Mouse (Mus musculus) heart, embryonic 10.5 days (tissue): Measurements from ENCODE around the gene Ranbp17. TPM values are rescaled to one million over a fixed set of nuclear protein-coding genes. Genes with fewer than 3 reads are reported as not detected.

ENCODE experiments used
- DNase-seq: peaks from one replicate; pipeline ENCODE4 v3.0.0-alpha.2; 2017; ENCODE audit warnings: low spot score
- H3K27ac ChIP-seq: fragments of 300-500 bp; sonication (generic); 2 replicates; pipeline ENCODE4 v1.5.1; 2016; ENCODE audit warnings: mild to moderate bottlenecking
- H3K27me3 ChIP-seq: fragments of 300-500 bp; sonication (generic); 2 replicates; pipeline ENCODE4 v1.6.1; 2016; ENCODE audit warnings: mild to moderate bottlenecking; ENCODE audit not compliant: poor library complexity, insufficient read depth, severe bottlenecking
- H3K36me3 ChIP-seq: fragments of 300-500 bp; sonication (generic); 2 replicates; pipeline ENCODE4 v1.6.1; 2016; ENCODE audit warnings: mild to moderate bottlenecking, moderate library complexity
- H3K4me1 ChIP-seq: fragments of 300-500 bp; sonication (generic); 2 replicates; pipeline ENCODE4 v1.6.1; 2016; ENCODE audit warnings: mild to moderate bottlenecking
- H3K4me3 ChIP-seq: fragments of 300-500 bp; sonication (generic); 2 replicates; pipeline ENCODE4 v1.5.1; 2016; ENCODE audit warnings: mild to moderate bottlenecking, moderate library complexity
- H3K9me3 ChIP-seq: fragments of 300-500 bp; sonication (generic); 2 replicates; pipeline ENCODE4 v1.6.1; 2016; ENCODE audit warnings: mild to moderate bottlenecking, moderate library complexity
- WGBS: fragments of 180-500 bp; shearing (Covaris S2); methylation state at CpG from one replicate; pipeline ENCODE4 v1.1.7; 2016; 5-methylcytosine and 5-hydroxymethylcytosine counted together
- polyA plus RNA-seq: library from polyadenylated mRNA; unstranded; fragments of >200 nt; fragmentation: Nextera tagmentation; extraction: Ambion mirVana; gene quantifications from 2 replicates; pipeline ENCODE4 v1.2.1, GENCODE M21; 2016

Gene Ranbp17
- polyA plus RNA-seq, 1 experiment from 2014 or later, result 7.9 TPM

DNA sequence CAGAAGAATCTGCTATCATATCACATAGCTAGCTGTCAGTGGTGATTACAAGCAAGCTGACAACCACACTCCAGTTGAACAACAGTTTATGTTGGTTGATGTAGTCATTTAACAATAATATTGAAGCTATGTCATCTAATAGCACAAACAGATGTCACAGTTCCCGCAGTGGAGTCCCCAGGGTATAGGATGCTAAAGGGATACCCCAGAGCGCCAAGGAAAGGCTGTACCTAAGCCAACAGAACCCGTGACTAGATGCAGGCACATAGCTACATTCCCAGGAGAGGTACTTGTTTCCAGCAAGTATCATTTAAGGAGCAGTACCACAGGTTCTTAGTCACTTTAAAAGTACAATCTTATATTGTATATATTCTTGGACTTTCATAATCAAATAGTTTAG, 119.5 kb downstream of the Ranbp17 start:
- 81% methylated on average over 3 of the region's 3 CpGs for WGBS
- Histone ChIP-seq H3K27ac (no peak overlapping the region), H3K4me3 (no peak overlapping the region), H3K9me3 (no peaks in the 10 kb centered on the region), H3K27me3 (no peaks in the 10 kb centered on the region), H3K36me3 (no peaks in the 10 kb centered on the region), H3K4me1 (no peaks in the 10 kb centered on the region)
- DNase-seq, result no peak

DNA sequence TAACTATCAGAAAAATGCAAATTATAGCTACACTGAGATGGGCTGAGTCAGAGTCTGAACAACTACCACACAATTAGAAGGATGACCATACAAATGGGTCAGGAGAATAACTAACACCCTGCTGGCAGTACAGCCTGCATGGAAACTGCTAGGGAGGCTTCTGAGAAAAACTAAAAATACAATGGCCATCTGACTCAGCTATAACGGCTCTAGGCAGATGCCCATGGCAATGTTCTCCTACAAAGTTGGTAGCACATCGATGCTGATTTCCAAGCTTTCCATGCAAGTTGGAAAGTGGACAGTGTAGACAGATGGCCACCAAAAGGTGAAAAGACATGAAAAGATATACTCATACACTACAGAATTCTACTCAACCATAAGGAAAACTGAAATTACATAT, 124.9 kb downstream of the Ranbp17 start:
- 92% methylated on average over 2 of the region's 2 CpGs for WGBS
- no peaks in the 10 kb centered on the region for H3K36me3 ChIP-seq
- no peaks in the 10 kb centered on the region for H3K27me3 ChIP-seq
- H3K9me3 ChIP-seq, result no peaks in the 10 kb centered on the region
- no peak for DNase-seq
- no peak overlapping the region for H3K27ac ChIP-seq
- H3K4me1 ChIP-seq, result no peaks in the 10 kb centered on the region
- H3K4me3 ChIP-seq, result no peak overlapping the region

DNA sequence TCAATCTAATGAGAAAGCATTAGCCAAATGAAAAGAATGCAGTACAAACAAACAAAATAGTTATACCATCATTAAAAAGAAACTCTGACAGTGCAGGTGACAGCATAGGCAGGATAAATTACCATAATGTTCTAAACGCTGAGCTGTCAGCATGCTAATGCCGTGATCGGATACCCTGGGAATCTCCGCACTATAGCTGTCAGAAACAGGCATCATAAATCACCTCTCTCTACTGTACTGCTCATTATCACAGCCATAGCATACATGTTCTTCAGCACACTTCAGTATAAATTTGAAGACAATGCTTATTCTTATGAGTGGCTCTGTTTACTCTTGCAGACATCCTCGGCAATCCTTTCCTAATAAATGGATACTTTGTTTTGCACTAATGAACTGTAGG, 151.7 kb downstream of the Ranbp17 start:
- H3K4me3 ChIP-seq, result no peak overlapping the region
- 86% methylated on average over 5 of the region's 5 CpGs for WGBS
- H3K27ac ChIP-seq, result no peak overlapping the region
- no peaks in the 10 kb centered on the region for H3K9me3 ChIP-seq
- no peaks in the 10 kb centered on the region for H3K4me1 ChIP-seq
- no peaks in the 10 kb centered on the region for H3K36me3 ChIP-seq
- H3K27me3 ChIP-seq, result no peaks in the 10 kb centered on the region
- no peak for DNase-seq

DNA sequence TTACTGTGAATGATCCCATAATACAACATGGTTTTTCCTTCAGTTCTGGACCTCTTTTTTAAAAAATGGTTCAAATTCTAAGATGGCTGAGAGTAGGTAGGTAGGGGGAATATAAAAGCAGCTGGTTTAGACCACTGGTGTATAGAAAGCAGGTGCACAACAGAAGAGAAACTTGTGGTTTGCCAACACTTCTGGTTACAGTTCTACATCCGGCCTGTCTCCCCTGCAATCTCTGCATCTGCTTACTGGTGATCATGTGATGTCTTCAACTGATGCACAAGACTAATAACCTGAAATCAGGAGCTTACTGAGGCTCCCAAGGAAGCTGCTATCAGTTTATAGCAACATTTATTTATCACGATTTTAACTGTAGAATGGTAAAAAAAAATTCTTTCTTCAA, 164.3 kb downstream of the Ranbp17 start:
- Histone ChIP-seq H3K36me3 (no peaks in the 10 kb centered on the region), H3K27me3 (no peaks in the 10 kb centered on the region), H3K4me3 (no peak overlapping the region), H3K9me3 (no peaks in the 10 kb centered on the region), H3K4me1 (no peaks in the 10 kb centered on the region), H3K27ac (no peak overlapping the region)
- no peak for DNase-seq
- 84% methylated on average over 2 of the region's 2 CpGs for WGBS

DNA sequence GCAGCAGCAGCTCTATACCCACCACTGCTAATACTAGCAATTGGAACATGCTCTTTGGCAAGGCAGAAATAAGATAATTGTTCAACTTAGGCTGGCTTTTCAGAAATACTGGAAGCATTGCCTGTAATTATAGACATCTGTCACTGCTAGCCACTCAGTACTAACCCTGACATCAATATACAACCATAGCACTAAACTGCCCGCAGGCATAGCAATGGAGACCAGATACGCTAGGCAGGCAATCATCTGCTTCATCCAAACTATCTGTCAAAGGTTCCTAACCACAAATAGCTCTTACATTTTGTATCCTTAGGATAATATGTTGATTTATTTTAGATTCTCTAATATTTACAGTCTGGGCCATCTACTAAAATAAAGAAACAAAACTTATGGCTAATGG, 171.5 kb downstream of the Ranbp17 start:
- Histone ChIP-seq H3K27me3 (no peaks in the 10 kb centered on the region), H3K9me3 (no peaks in the 10 kb centered on the region), H3K27ac (no peak overlapping the region), H3K36me3 (no peaks in the 10 kb centered on the region), H3K4me3 (no peak overlapping the region), H3K4me1 (no peaks in the 10 kb centered on the region)
- 88% methylated on average over 2 of the region's 2 CpGs for WGBS
- DNase-seq, result no peak

DNA sequence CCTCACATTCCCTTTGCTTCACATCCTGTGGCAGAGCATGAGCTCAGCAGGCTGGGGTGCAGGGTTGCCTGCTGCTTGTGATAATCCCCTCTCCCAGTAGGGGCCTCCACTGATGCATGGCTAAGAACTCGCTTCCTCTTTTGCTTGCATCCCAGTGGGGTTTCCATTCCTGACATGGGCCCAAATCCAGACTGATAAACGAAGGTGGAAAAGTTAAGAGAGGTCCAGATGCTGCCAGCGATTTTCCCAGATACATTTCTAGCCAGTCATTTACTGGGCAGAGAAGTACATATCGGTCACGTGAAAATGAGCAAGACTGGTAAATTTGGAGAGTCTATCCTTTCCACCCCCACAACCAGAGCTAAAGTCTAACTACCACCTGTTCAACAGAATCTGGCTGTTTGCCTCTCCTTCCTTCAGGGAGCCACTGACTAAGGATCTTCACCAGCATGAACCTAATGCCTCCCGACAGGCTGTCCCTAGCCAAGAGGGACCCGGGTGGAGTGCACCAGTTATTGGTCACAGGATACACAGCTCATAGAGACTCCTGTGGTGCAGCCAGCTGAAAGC, 176.9 kb downstream of the Ranbp17 start:
- Histone ChIP-seq H3K27ac (no peak overlapping the region), H3K36me3 (no peaks in the 10 kb centered on the region), H3K9me3 (no peaks in the 10 kb centered on the region), H3K4me3 (no peak overlapping the region), H3K4me1 (no peaks in the 10 kb centered on the region; the same call in 1 of the 2 replicates), H3K27me3 (no peaks in the 10 kb centered on the region)
- 43% methylated on average over 7 of the region's 7 CpGs for WGBS
- DNase-seq, result no peak

DNA sequence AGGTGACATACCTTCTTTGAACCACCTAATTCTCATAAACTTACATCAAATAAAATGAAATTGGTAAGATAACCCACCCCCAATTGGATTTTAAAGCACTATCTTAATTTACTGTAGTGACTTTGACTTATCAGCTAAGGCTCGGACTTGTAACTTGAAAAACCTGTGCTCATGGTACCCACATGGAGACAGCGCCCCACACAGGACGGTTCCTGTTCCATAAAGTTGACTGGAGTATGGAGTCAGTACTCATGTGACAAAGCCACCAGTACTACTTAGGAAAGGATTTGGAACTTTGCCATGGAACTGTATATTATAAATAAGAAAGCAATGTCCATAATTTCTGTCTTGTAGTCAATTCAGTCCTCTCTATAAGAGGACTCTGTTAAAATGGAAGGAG, 177.9 kb downstream of the Ranbp17 start:
- WGBS, result 85% methylated on average over 3 of the region's 3 CpGs
- Histone ChIP-seq H3K4me3 (no peak overlapping the region), H3K4me1 (no peaks in the 10 kb centered on the region; the same call in 1 of the 2 replicates), H3K9me3 (no peaks in the 10 kb centered on the region), H3K27me3 (no peaks in the 10 kb centered on the region), H3K36me3 (no peaks in the 10 kb centered on the region), H3K27ac (no peak overlapping the region)
- no peak for DNase-seq

DNA sequence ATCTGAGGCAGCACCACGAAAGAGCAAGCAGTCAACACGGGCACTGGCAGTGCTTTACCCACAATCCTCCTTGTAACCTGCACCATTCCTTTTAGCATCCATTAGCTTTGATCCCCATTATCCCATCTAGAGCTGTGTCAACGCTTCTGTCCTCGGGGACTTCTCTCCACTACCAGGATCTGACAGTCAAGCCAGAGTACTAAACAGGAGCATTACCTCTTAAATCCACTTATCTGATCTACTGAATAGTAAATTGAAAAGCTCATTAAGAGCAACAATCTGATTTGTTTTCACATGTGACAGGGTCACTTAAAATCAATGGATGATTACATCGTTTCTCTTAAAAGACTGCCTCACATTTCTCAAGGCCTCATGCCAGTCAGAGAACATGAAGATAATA, 181.4 kb downstream of the Ranbp17 start:
- H3K4me1 ChIP-seq, result peaks cover 4% of the 10 kb centered on the region; the same call in 1 of the 2 replicates
- H3K27me3 ChIP-seq, result no peaks in the 10 kb centered on the region
- H3K36me3 ChIP-seq, result no peaks in the 10 kb centered on the region
- H3K9me3 ChIP-seq, result no peaks in the 10 kb centered on the region
- 42% methylated on average over 5 of the region's 5 CpGs for WGBS
- no peak overlapping the region for H3K4me3 ChIP-seq
- DNase-seq, result no peak
- H3K27ac ChIP-seq, result no peak overlapping the region

DNA sequence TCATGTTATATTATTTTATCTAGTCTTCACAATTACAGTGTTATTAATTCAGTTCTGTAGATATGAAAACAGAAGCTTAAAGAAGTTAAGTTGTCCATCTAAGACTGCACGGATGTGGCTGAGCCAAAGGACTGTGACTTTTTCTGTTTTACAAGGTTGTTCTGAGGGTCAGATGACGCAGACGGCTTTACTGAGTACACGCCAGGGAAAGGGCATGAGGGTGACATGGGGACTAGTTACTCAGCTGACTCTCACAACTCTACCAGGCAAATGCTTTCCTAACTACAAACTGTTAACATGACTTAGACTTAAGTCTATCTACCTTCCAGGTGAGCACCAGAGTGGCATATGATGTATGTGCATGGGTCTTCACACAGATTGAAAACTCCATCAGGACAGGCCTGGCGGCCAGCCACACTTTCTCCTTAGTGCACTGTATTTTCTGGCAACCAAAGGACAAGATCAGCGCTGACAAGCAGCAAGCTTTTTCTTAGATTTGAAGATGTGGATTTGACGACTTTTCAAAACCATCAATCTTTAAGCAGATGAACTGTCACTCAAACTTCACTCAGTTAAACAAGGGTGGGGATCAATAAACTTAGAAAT, 194.4 kb downstream of the Ranbp17 start:
- Histone ChIP-seq H3K9me3 (no peaks in the 10 kb centered on the region), H3K27ac (no peak overlapping the region), H3K36me3 (no peaks in the 10 kb centered on the region), H3K27me3 (no peaks in the 10 kb centered on the region), H3K4me1 (no peaks in the 10 kb centered on the region), H3K4me3 (no peak overlapping the region)
- DNase-seq, result no peak
- WGBS, result 84% methylated on average over 7 of the region's 7 CpGs

DNA sequence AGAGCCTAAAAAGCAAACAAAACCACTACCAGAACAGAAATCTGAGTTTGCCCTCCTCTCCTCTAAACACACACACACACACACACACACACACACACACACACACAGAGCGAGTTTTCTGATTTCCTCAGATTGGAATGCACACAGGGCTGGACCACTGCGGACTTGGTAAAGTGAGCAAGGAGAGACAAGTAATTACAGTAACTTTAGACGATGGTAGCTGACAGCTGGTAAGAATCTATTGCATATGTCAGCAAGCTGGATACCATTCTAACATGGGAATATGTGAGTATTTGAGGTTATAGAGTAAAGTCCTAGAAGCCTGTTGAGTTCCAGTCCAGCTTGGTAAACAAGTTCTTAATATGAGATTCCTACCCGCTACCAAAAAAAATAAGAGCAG, 204.0 kb downstream of the Ranbp17 start:
- WGBS, result 82% methylated on average over 4 of the region's 4 CpGs
- Histone ChIP-seq H3K27ac (no peak overlapping the region), H3K36me3 (no peaks in the 10 kb centered on the region), H3K4me3 (no peak overlapping the region), H3K27me3 (no peaks in the 10 kb centered on the region), H3K4me1 (no peaks in the 10 kb centered on the region), H3K9me3 (no peaks in the 10 kb centered on the region)
- DNase-seq, result no peak

DNA sequence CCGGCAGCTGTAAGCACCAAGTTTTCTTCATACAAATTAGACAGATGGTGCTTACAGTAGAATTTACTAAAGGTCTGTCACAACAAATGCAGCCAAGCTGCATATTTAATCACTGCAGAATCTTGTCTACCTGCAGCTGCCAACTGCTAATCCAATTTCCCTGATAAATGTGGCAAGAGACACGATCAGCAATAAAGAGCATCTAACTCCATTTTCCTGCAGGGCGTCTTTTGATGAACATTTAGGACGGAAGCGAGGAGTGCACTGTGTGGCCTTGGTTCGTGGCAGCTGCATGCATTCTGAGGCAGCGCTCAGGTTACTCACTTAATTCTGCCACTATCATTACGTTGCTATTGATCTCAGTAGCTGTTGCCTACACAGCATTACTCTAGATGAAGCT, 212.7 kb downstream of the Ranbp17 start:
- DNase-seq, result no peak
- no peaks in the 10 kb centered on the region for H3K36me3 ChIP-seq
- no peaks in the 10 kb centered on the region for H3K4me1 ChIP-seq
- no peak overlapping the region for H3K4me3 ChIP-seq
- 72% methylated on average over 8 of the region's 8 CpGs for WGBS
- no peaks in the 10 kb centered on the region for H3K27me3 ChIP-seq
- no peaks in the 10 kb centered on the region for H3K9me3 ChIP-seq
- H3K27ac ChIP-seq, result no peak overlapping the region

DNA sequence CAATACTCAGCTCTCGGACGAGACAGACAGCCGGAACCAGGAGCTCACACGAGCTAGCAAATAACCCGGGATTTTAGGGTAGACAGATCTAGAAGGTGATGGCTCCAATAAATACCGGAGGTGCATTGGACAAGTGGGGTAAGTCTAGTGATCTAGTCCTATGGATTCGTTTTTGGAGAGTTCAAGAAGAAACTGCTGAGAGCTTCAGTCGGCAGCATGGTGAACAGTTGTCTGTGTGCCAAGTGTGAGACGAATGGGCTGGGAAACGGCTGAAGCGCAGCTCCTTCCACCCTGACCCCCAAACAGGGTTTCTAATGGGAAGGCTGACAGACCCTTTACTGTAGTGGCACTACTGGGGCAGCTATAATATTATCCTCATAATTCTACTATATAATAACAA, 214.2 kb downstream of the Ranbp17 start:
- Histone ChIP-seq H3K4me3 (no peak overlapping the region), H3K27ac (no peak overlapping the region), H3K4me1 (no peaks in the 10 kb centered on the region), H3K9me3 (no peaks in the 10 kb centered on the region), H3K27me3 (no peaks in the 10 kb centered on the region), H3K36me3 (no peaks in the 10 kb centered on the region)
- no peak for DNase-seq
- WGBS, result 78% methylated on average over 11 of the region's 11 CpGs

DNA sequence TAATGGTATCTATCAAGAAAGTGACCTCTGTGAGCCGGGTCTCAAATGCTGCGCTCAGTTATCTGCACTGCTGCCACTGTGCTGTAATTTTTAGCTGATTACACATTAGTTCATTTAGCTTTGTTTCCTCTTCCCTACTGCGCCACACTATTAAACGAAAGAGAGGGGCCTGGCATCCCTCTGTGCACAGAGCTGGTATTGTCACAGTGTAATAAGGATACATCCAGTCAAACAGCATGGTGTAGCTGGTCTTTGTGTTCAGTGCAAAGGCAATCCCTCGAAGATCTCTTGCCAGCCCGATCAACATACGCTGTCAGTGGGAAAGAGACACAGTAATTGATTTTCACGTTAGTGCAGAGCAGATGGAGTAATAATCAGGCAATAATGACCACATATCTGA, 216.4 kb downstream of the Ranbp17 start:
- H3K36me3 ChIP-seq, result no peaks in the 10 kb centered on the region
- WGBS, result 84% methylated on average over 8 of the region's 8 CpGs
- no peak overlapping the region for H3K27ac ChIP-seq
- H3K9me3 ChIP-seq, result no peaks in the 10 kb centered on the region
- no peaks in the 10 kb centered on the region for H3K4me1 ChIP-seq
- H3K27me3 ChIP-seq, result no peaks in the 10 kb centered on the region
- no peak overlapping the region for H3K4me3 ChIP-seq
- DNase-seq, result no peak

DNA sequence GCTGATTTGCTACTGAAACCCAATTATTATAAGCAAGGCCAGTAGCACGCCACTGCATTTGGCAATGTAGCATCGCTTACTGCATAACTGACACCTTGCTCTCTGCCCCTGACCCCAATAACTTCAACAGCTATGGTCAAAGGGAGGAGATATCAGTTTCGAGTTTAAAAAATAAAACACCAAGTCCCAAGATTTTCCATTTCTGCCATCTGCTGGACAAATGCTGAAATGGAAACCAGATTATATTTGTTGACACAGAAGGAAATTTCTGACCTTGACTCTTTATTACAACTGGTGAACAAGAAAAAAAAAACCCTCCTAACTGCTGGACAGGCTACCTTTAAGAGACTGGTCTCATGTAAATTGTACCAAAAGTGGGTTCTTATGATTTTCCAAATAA, 218.1 kb downstream of the Ranbp17 start:
- no peak for DNase-seq
- WGBS, result 61% methylated on average over 3 of the region's 3 CpGs

More for the DNA sequence above, 218.1 kb downstream of the Ranbp17 start:
- Histone ChIP-seq H3K27me3 (no peaks in the 10 kb centered on the region), H3K9me3 (no peaks in the 10 kb centered on the region), H3K27ac (no peak overlapping the region), H3K4me3 (no peak overlapping the region), H3K4me1 (no peaks in the 10 kb centered on the region), H3K36me3 (no peaks in the 10 kb centered on the region)
